Mouse (Mus musculus) heart, adult 8-10 months (tissue): Measurements from ENCODE around the gene Il1r1. TPM values are rescaled to one million over a fixed set of nuclear protein-coding genes. Genes with fewer than 3 reads are reported as not detected.

Experiments
- DNase-seq: peaks from one replicate; pipeline ENCODE4 v3.0.0; 2022; ENCODE audit warnings: low spot score
- total RNA-seq, 4 experiments: library from RNA; stranded (reverse); gene quantifications; 2 replicates each; pipeline ENCODE4 v1.2.4; 2022

The Il1r1 gene
- total RNA-seq, 4 experiments from 2014 or later, result 4.2 to 5.4 (median 5.1) TPM

DNA sequence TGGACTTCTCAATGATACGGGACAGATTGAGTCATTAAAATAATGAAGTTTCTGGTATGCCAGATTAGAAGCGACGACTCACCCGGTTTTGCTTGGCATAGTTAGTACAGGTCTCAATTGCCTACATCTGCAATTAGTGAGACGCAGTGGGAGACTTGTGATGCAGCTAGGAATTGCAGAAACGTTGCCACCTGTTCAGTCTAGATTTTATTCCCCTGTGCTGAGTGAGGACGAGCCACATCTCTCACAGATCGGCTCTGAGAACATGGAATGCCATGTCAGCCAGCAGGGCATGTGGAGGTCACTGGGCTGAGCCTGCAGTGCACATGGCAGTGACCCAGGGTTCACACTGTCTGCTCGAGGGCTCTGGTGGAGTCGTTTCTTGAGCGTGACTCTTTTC is 137.9 kb downstream of the Il1r1 start:
- DNase-seq, result no peak

Other genes with a start within 250 kb of the Il1r1 start
- not detected for gene Il1r2, start 151.0 kb upstream of the Il1r1 start, total RNA-seq
- gene Il1rl2, start 99.5 kb downstream of the Il1r1 start, total RNA-seq, result 1 to 10 TPM in 2 of 4 experiments, under 1 TPM in 2; 0.60 to 1.7 (median 1.2) TPM
- 1 to 10 TPM in 1 of 4 experiments, under 1 TPM in 3; 0.37 to 1.6 (median 0.87) TPM for gene Il1rl1, start 204.5 kb downstream of the Il1r1 start, total RNA-seq
- gene Il18r1, start 240.5 kb downstream of the Il1r1 start, total RNA-seq, result 1 to 10 TPM in 1 of 4 experiments, under 1 TPM in 3; 0.19 to 1.9 (median 0.39) TPM